Mouse (Mus musculus) T-helper 2 cell (primary cell): ENCODE results near the gene Aurka.

Experiments
- in situ Hi-C: fragments of 300-600 bp; cut with MboI, MseI; formaldehyde crosslinking; loops from one replicate; pipeline ENCODE4 v1.15.1; 2025; ENCODE audit warnings: high pct_unique_total_duplicates

The Aurka gene

GRCm38 (mm10) chr2:172370411-172371223 is at the start of gene Aurka, which contains the start of gene Cstf1:
Gene Aurka (minus strand): TSS chr2:172370535.
Gene Cstf1 (plus strand): TSS chr2:172370681.
- in situ Hi-C loops = no loop called here

- in situ Hi-C loops = no loop called here
Measured at GRCm38 (mm10) chr2:172418208-172418607, 47.9 kb upstream of the Aurka start.

- in situ Hi-C loops = no loop called here
Measured at GRCm38 (mm10) chr2:172416876-172417275, 46.5 kb upstream of the Aurka start.

- in situ Hi-C loops = no loop called here
Measured at GRCm38 (mm10) chr2:172416218-172416617, 45.9 kb upstream of the Aurka start.

GRCm38 (mm10) chr2:172413894-172414293 is 43.6 kb upstream of the Aurka start:
- in situ Hi-C loops = no loop called here

GRCm38 (mm10) chr2:172413273-172413672 is 42.9 kb upstream of the Aurka start:
- in situ Hi-C loops = no loop called here

- in situ Hi-C loops = no loop called here
Measured at GRCm38 (mm10) chr2:172412454-172412853, 42.1 kb upstream of the Aurka start.

GRCm38 (mm10) chr2:172411091-172411490 is 40.8 kb upstream of the Aurka start:
- in situ Hi-C loops = no loop called here

- in situ Hi-C loops = no loop called here
Measured at GRCm38 (mm10) chr2:172410686-172411085, 40.4 kb upstream of the Aurka start.

- in situ Hi-C loops = no loop called here
Measured at GRCm38 (mm10) chr2:172407499-172407898, 37.2 kb upstream of the Aurka start.

GRCm38 (mm10) chr2:172406173-172406572 is 35.8 kb upstream of the Aurka start:
- in situ Hi-C loops = no loop called here

GRCm38 (mm10) chr2:172405011-172405410 is 34.7 kb upstream of the Aurka start:
- in situ Hi-C loops = no loop called here

GRCm38 (mm10) chr2:172404239-172404638 is 33.9 kb upstream of the Aurka start:
- in situ Hi-C loops = loop anchor here (5.0 kb wide), 1 partner anchor 33 kb away; no protein-coding TSS in a partner anchor

GRCm38 (mm10) chr2:172401116-172401825 is 30.9 kb upstream of the Aurka start:
- in situ Hi-C loops = loop anchor here (5.0 kb wide), 1 partner anchor 36 kb away; no protein-coding TSS in a partner anchor

GRCm38 (mm10) chr2:172399901-172400300 is 29.6 kb upstream of the Aurka start:
- in situ Hi-C loops = loop anchor here (5.0 kb wide), 1 partner anchor 37 kb away; no protein-coding TSS in a partner anchor

- in situ Hi-C loops = no loop called here
Measured at GRCm38 (mm10) chr2:172395961-172396360, 25.6 kb upstream of the Aurka start.

GRCm38 (mm10) chr2:172394671-172395070 is 24.3 kb upstream of the Aurka start:
- in situ Hi-C loops = no loop called here

- in situ Hi-C loops = no loop called here
Measured at GRCm38 (mm10) chr2:172394052-172394392, 23.7 kb upstream of the Aurka start.

- in situ Hi-C loops = no loop called here
Measured at GRCm38 (mm10) chr2:172393391-172394051, 23.2 kb upstream of the Aurka start, which contains the start of gene Cass4. Gene Cass4 (plus strand): TSS chr2:172393794.

GRCm38 (mm10) chr2:172392041-172392521 is 21.7 kb upstream of the Aurka start:
- in situ Hi-C loops = no loop called here

GRCm38 (mm10) chr2:172390341-172390740 is 20.0 kb upstream of the Aurka start:
- in situ Hi-C loops = no loop called here

- in situ Hi-C loops = loop anchor here (5.0 kb wide), 1 partner anchor 63 kb away; no protein-coding TSS in a partner anchor
Measured at GRCm38 (mm10) chr2:172384715-172385114, 14.4 kb upstream of the Aurka start.
